Mouse (Mus musculus): ENCODE results near the gene Olfr1047. TPM values are rescaled to one million over a fixed set of nuclear protein-coding genes. Genes with fewer than 3 reads are reported as not detected.

Olfr1047 gene
- polyA plus RNA-seq, 1 experiment, result not detected

DNA sequence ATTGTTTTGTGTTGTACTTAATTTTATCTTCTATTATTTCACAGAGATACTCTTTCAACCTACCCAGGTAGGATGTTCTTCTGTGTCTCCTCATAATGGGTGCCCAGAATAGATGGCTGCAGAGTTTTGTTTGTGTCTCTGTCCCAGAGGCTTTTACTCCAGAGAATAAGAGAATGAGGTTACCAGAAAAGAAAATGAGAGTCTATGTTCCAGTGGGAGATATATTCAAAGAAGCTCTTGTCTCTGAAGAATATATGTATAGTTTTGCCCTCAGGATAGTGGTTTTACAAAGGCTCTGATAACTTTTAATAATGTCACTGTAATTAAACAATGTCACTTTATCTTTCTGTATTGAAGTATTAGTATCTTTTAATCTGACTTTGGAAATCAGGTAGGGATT, 45.6 kb downstream of the Olfr1047 start, which contains the start of gene Olfr52:
TSS of gene Olfr52 (minus strand) at position 101 of the 400 bp plus-strand sequence.
- H3K79me2 ChIP-seq (ENCODE audit: control insufficient read depth, insufficient read depth), result no peaks in the 10 kb centered on the region
- no peaks in the 10 kb centered on the region for H3K27me3 ChIP-seq (ENCODE audit: control insufficient read depth, insufficient read depth, insufficient read length)
- H3K79me3 ChIP-seq (ENCODE audit: low read depth), result no peaks in the 10 kb centered on the region
- no peak within 1 kb of the TSS for H3K4me3 ChIP-seq (ENCODE audit: insufficient read depth, poor library complexity, severe bottlenecking)
- no peaks in the 10 kb centered on the region for H3K36me3 ChIP-seq (ENCODE audit: control insufficient read depth, insufficient read depth)
- no peak within 1 kb of the TSS for H3ac ChIP-seq (ENCODE audit: control insufficient read depth, insufficient read length, low read depth)
- TF ChIP-seq CEBPB (IDR thresholded peaks at IDR 0.05; ENCODE audit: low read depth), result no peak
- TF ChIP-seq MAX (IDR thresholded peaks at IDR 0.05), result no peak
- TF ChIP-seq USF1 (IDR thresholded peaks at IDR 0.05; ENCODE audit: low read depth), result no peak
- no peak for TF ChIP-seq CTCF (IDR thresholded peaks at IDR 0.05; ENCODE audit: control insufficient read depth, insufficient read depth, insufficient read length)
- TF ChIP-seq MYOD1 (IDR thresholded peaks at IDR 0.05; ENCODE audit: control insufficient read depth, insufficient read length, low read depth), result no peak
- no peak for TF ChIP-seq MYOG (IDR thresholded peaks at IDR 0.05; ENCODE audit: control insufficient read depth, extremely low read depth, insufficient read length)
- TF ChIP-seq FOSL1 (IDR thresholded peaks at IDR 0.05; ENCODE audit: insufficient read depth, low read length, poor library complexity, severe bottlenecking), result no peak

DNA sequence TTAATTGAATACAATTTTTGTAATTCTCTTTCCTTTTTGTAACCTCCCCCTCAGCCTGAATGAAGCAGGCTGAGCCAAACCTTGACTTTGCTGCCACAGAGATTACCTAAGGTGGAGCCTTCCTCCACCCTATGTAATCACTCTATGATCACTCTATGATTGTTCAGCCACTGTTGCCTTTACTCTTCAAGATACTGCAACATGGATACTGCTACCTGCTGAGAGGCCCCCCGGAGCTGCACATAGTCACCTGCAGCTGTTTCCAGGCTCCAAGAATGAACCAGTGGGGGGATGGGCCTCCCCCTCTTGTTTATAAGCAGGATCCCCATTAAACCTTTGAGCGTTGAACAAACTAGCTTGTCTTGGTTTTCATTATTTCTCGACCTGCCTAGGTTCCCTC, 51.3 kb downstream of the Olfr1047 start:
- no peaks in the 10 kb centered on the region for H3K27me3 ChIP-seq (ENCODE audit: control insufficient read depth, insufficient read depth, insufficient read length)
- H3ac ChIP-seq (ENCODE audit: control insufficient read depth, insufficient read length, low read depth), result no peak overlapping the region
- no peaks in the 10 kb centered on the region for H3K79me3 ChIP-seq (ENCODE audit: low read depth)
- H3K79me2 ChIP-seq (ENCODE audit: control insufficient read depth, insufficient read depth), result no peaks in the 10 kb centered on the region
- no peak overlapping the region for H3K4me3 ChIP-seq (ENCODE audit: insufficient read depth, poor library complexity, severe bottlenecking)
- TF ChIP-seq CEBPB (IDR thresholded peaks at IDR 0.05; ENCODE audit: low read depth), result no peak
- TF ChIP-seq CTCF (IDR thresholded peaks at IDR 0.05; ENCODE audit: control insufficient read depth, insufficient read depth, insufficient read length), result no peak
- no peak for TF ChIP-seq MYOD1 (IDR thresholded peaks at IDR 0.05; ENCODE audit: control insufficient read depth, insufficient read length, low read depth)
- no peak for TF ChIP-seq MYOG (IDR thresholded peaks at IDR 0.05; ENCODE audit: control insufficient read depth, extremely low read depth, insufficient read length)
- TF ChIP-seq MAX (IDR thresholded peaks at IDR 0.05), result no peak
- TF ChIP-seq USF1 (IDR thresholded peaks at IDR 0.05; ENCODE audit: low read depth), result no peak
- TF ChIP-seq FOSL1 (IDR thresholded peaks at IDR 0.05; ENCODE audit: insufficient read depth, low read length, poor library complexity, severe bottlenecking), result no peak
- H3K36me3 ChIP-seq (ENCODE audit: control insufficient read depth, insufficient read depth), result no peaks in the 10 kb centered on the region

DNA sequence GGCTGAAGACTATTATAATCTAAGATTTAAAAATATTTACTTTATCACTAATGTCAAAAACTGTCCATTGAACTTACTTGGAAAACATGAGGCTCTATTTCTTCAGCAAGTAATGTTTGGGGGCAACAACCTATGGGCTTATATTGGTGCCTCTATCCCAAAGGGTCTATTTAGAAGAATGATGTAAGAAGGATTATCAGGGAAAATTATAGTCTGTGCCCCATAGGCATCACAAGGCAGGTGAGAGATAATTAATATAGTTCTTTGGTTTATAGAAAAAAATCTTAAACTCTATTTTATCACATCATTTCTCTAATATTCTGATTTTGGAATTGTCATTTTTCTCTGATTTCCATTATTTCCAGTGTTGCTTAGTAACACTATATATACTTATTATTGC, 53.5 kb downstream of the Olfr1047 start, which contains the start of gene Olfr1044:
TSS of gene Olfr1044 (minus strand) at position 101 of the 400 bp plus-strand sequence.
- Histone ChIP-seq H3K4me3 (ENCODE audit: insufficient read depth, poor library complexity, severe bottlenecking) (no peak within 1 kb of the TSS), H3K36me3 (ENCODE audit: control insufficient read depth, insufficient read depth) (no peaks in the 10 kb centered on the region), H3K27me3 (ENCODE audit: control insufficient read depth, insufficient read depth, insufficient read length) (no peaks in the 10 kb centered on the region), H3ac (ENCODE audit: control insufficient read depth, insufficient read length, low read depth) (no peak within 1 kb of the TSS), H3K79me3 (ENCODE audit: low read depth) (no peaks in the 10 kb centered on the region), H3K79me2 (ENCODE audit: control insufficient read depth, insufficient read depth) (no peaks in the 10 kb centered on the region)
- no peak for TF ChIP-seq CEBPB (IDR thresholded peaks at IDR 0.05; ENCODE audit: low read depth)
- no peak for TF ChIP-seq USF1 (IDR thresholded peaks at IDR 0.05; ENCODE audit: low read depth)
- no peak for TF ChIP-seq MYOG (IDR thresholded peaks at IDR 0.05; ENCODE audit: control insufficient read depth, extremely low read depth, insufficient read length)
- TF ChIP-seq CTCF (IDR thresholded peaks at IDR 0.05; ENCODE audit: control insufficient read depth, insufficient read depth, insufficient read length), result no peak

Other genes with a start within 250 kb of the Olfr1047 start
- not detected for gene Olfr1031, start 241.1 kb downstream of the Olfr1047 start, polyA plus RNA-seq (2012; fragmentation: generic; extraction: Trizol)
- gene Olfr1032, start 225.9 kb downstream of the Olfr1047 start, polyA plus RNA-seq (2012; fragmentation: generic; extraction: Trizol), result not detected
- not detected for gene Olfr1033, start 210.8 kb downstream of the Olfr1047 start, polyA plus RNA-seq (2012; fragmentation: generic; extraction: Trizol)
- not detected for gene Olfr1034, start 185.5 kb downstream of the Olfr1047 start, polyA plus RNA-seq (2012; fragmentation: generic; extraction: Trizol)
- not detected for gene Olfr1036, start 157.4 kb downstream of the Olfr1047 start, polyA plus RNA-seq (2012; fragmentation: generic; extraction: Trizol)
- not detected for gene Olfr1037, start 144.0 kb downstream of the Olfr1047 start, polyA plus RNA-seq (2012; fragmentation: generic; extraction: Trizol)
- gene Olfr1039, start 95.5 kb downstream of the Olfr1047 start, polyA plus RNA-seq (2012; fragmentation: generic; extraction: Trizol), result not detected
- gene Olfr1040, start 84.7 kb downstream of the Olfr1047 start, polyA plus RNA-seq (2012; fragmentation: generic; extraction: Trizol), result not detected
- not detected for gene Olfr1042, start 69.6 kb downstream of the Olfr1047 start, polyA plus RNA-seq (2012; fragmentation: generic; extraction: Trizol)
- not detected for gene Olfr1043, start 63.9 kb downstream of the Olfr1047 start, polyA plus RNA-seq (2012; fragmentation: generic; extraction: Trizol)
- not detected for gene Olfr1044, start 53.6 kb downstream of the Olfr1047 start, polyA plus RNA-seq (2012; fragmentation: generic; extraction: Trizol)
- gene Olfr52, start 45.7 kb downstream of the Olfr1047 start, polyA plus RNA-seq (2012; fragmentation: generic; extraction: Trizol), result not detected
- not detected for gene Olfr1045, start 28.4 kb downstream of the Olfr1047 start, polyA plus RNA-seq (2012; fragmentation: generic; extraction: Trizol)
- not detected for gene Olfr1046, start 12.1 kb downstream of the Olfr1047 start, polyA plus RNA-seq (2012; fragmentation: generic; extraction: Trizol)
- gene Olfr1048, start 8.9 kb upstream of the Olfr1047 start, polyA plus RNA-seq (2012; fragmentation: generic; extraction: Trizol), result not detected
- not detected for gene Olfr1049, start 26.9 kb upstream of the Olfr1047 start, polyA plus RNA-seq (2012; fragmentation: generic; extraction: Trizol)
- gene Olfr1051, start 47.7 kb upstream of the Olfr1047 start, polyA plus RNA-seq (2012; fragmentation: generic; extraction: Trizol), result not detected
- gene Olfr1052, start 61.1 kb upstream of the Olfr1047 start, polyA plus RNA-seq (2012; fragmentation: generic; extraction: Trizol), result not detected
- gene Olfr1053, start 83.9 kb upstream of the Olfr1047 start, polyA plus RNA-seq (2012; fragmentation: generic; extraction: Trizol), result not detected
- not detected for gene Olfr1054, start 104.0 kb upstream of the Olfr1047 start, polyA plus RNA-seq (2012; fragmentation: generic; extraction: Trizol)
- gene Olfr1055, start 118.9 kb upstream of the Olfr1047 start, polyA plus RNA-seq (2012; fragmentation: generic; extraction: Trizol), result not detected
- gene Olfr1056, start 131.1 kb upstream of the Olfr1047 start, polyA plus RNA-seq (2012; fragmentation: generic; extraction: Trizol), result not detected
- not detected for gene Olfr1057, start 147.0 kb upstream of the Olfr1047 start, polyA plus RNA-seq (2012; fragmentation: generic; extraction: Trizol)
- gene Olfr1058, start 157.2 kb upstream of the Olfr1047 start, polyA plus RNA-seq (2012; fragmentation: generic; extraction: Trizol), result not detected
- gene Olfr1061, start 182.6 kb upstream of the Olfr1047 start, polyA plus RNA-seq (2012; fragmentation: generic; extraction: Trizol), result not detected
- gene Olfr1062, start 195.3 kb upstream of the Olfr1047 start, polyA plus RNA-seq (2012; fragmentation: generic; extraction: Trizol), result not detected
- not detected for gene Olfr1065, start 219.2 kb upstream of the Olfr1047 start, polyA plus RNA-seq (2012; fragmentation: generic; extraction: Trizol)
- not detected for gene Olfr1066, start 224.9 kb upstream of the Olfr1047 start, polyA plus RNA-seq (2012; fragmentation: generic; extraction: Trizol)

Data from C2C12 (cell line).